Mouse (Mus musculus) midbrain, embryonic 16.5 days (tissue): ENCODE results near the gene Entpd1. TPM values are rescaled to one million over a fixed set of nuclear protein-coding genes. Genes with fewer than 3 reads are reported as not detected.
A peak's percentile ranks its signal among the peaks of the same experiment; 100 is the strongest.

ENCODE experiments used
- ATAC-seq: fragments of 200-750 bp; cut with Nextera tagmentation; 2 replicates; pipeline ENCODE4 v1.8.0; 2017; ENCODE audit warnings: moderate TSS enrichment
- H3K27ac ChIP-seq: fragments of 300-500 bp; sonication (generic); 2 replicates; pipeline ENCODE4 v1.5.1; 2014; ENCODE audit warnings: mild to moderate bottlenecking, low read length, mixed read lengths
- H3K27me3 ChIP-seq: fragments of 300-500 bp; sonication (generic); 2 replicates; pipeline ENCODE4 v1.6.1; 2014; ENCODE audit warnings: low read depth, low read length, mixed read lengths; ENCODE audit not compliant: control insufficient read depth, insufficient read depth
- H3K36me3 ChIP-seq: fragments of 300-500 bp; sonication (generic); 2 replicates; pipeline ENCODE4 v1.6.1; 2014; ENCODE audit warnings: mild to moderate bottlenecking, low read length, moderate library complexity, mixed read lengths; ENCODE audit not compliant: control insufficient read depth, insufficient read depth
- H3K4me1 ChIP-seq: fragments of 300-500 bp; sonication (generic); 2 replicates; pipeline ENCODE4 v1.6.1; 2014; ENCODE audit warnings: mild to moderate bottlenecking, low read length, mixed read lengths; ENCODE audit not compliant: control insufficient read depth, insufficient read depth
- H3K4me2 ChIP-seq: fragments of 300-500 bp; sonication (generic); 2 replicates; pipeline ENCODE4 v1.6.1; 2014; ENCODE audit warnings: mild to moderate bottlenecking, low read length, mixed read lengths
- H3K4me3 ChIP-seq: fragments of 300-500 bp; sonication (generic); 2 replicates; pipeline ENCODE4 v1.5.1; 2014; ENCODE audit warnings: low read depth, mild to moderate bottlenecking, low read length, moderate library complexity, mixed read lengths
- H3K9ac ChIP-seq: fragments of 300-500 bp; sonication (generic); 2 replicates; pipeline ENCODE4 v1.6.1; 2014; ENCODE audit warnings: low read depth, low read length, mixed read lengths
- H3K9me3 ChIP-seq: fragments of 300-500 bp; sonication (generic); replicated peaks from 2 replicates; pipeline ENCODE4 v1.6.1; 2014; ENCODE audit warnings: mild to moderate bottlenecking, low read length, mixed read lengths; ENCODE audit not compliant: control insufficient read depth, poor library complexity, severe bottlenecking
- WGBS: fragments of 180-500 bp; shearing (Covaris S2); extraction: QIAGEN DNeasy Blood & Tissue Kit; methylation state at CpG from one replicate; pipeline ENCODE4 v1.1.7; 2014; 5-methylcytosine and 5-hydroxymethylcytosine counted together
- polyA plus RNA-seq: library from polyadenylated mRNA; unstranded; fragments of >200 nt; fragmentation: Nextera tagmentation; extraction: Ambion mirVana; gene quantifications from 2 replicates; pipeline ENCODE4 v1.2.1, GENCODE M21; 2015

Entpd1 gene
- 8.2 and 8.6 TPM in 2 replicates for polyA plus RNA-seq

- WGBS: under 1% methylated on average over 45 of the region's 45 CpGs
- Histone ChIP-seq H3K4me1 (peaks cover 6% of the 10 kb centered on the region), H3K36me3 (peaks cover 17% of the 10 kb centered on the region), H3K9me3 (no peaks in the 10 kb centered on the region), H3K27me3 (no peaks in the 10 kb centered on the region), H3K4me2 (peak within 1 kb of the TSS; percentile 96), H3K9ac (peak within 1 kb of the TSS; percentile 81), H3K4me3 (peak within 1 kb of the TSS; percentile 86), H3K27ac (peak within 1 kb of the TSS; percentile 74)
- peak; percentile 100 for ATAC-seq
Measured at GRCm38 (mm10) chr19:40611830-40612506, at the start of gene Entpd1, which contains the start of gene Tctn3. Entpd1 (plus strand) TSS chr19:40612366. Tctn3 (minus strand) TSS chr19:40612233.

- Histone ChIP-seq H3K27ac (no peak overlapping the region), H3K4me1 (no peaks in the 10 kb centered on the region), H3K36me3 (peaks cover 49% of the 10 kb centered on the region), H3K4me3 (no peak overlapping the region), H3K27me3 (no peaks in the 10 kb centered on the region), H3K9ac (no peak overlapping the region), H3K4me2 (no peak overlapping the region), H3K9me3 (no peaks in the 10 kb centered on the region)
- no peak; the same call in 1 of the 2 replicates for ATAC-seq
- 86% methylated on average over 10 of the region's 10 CpGs for WGBS
Measured at GRCm38 (mm10) chr19:40563880-40564645, 48.1 kb upstream of the Entpd1 start.

- no peak overlapping the region for H3K9ac ChIP-seq
- H3K4me3 ChIP-seq: no peak overlapping the region
- no peaks in the 10 kb centered on the region for H3K27me3 ChIP-seq
- peaks cover 68% of the 10 kb centered on the region for H3K36me3 ChIP-seq
- WGBS: 96% methylated on average over 3 of the region's 3 CpGs
- H3K27ac ChIP-seq: no peak overlapping the region
- ATAC-seq: no peak
- no peak overlapping the region for H3K4me2 ChIP-seq
- H3K9me3 ChIP-seq: peaks cover 4% of the 10 kb centered on the region; the same call in 1 of the 2 replicates
- H3K4me1 ChIP-seq: no peaks in the 10 kb centered on the region
Measured at GRCm38 (mm10) chr19:40567616-40568015, 44.5 kb upstream of the Entpd1 start.

GRCm38 (mm10) chr19:40570726-40571125 is 41.4 kb upstream of the Entpd1 start:
- H3K27me3 ChIP-seq: no peaks in the 10 kb centered on the region
- no peaks in the 10 kb centered on the region for H3K4me1 ChIP-seq
- no peak overlapping the region for H3K4me2 ChIP-seq
- H3K27ac ChIP-seq: no peak overlapping the region
- WGBS: 95% methylated on average over 9 of the region's 9 CpGs
- no peak for ATAC-seq
- no peak overlapping the region for H3K9ac ChIP-seq
- peaks cover 73% of the 10 kb centered on the region for H3K36me3 ChIP-seq
- peaks cover 4% of the 10 kb centered on the region; the same call in 1 of the 2 replicates for H3K9me3 ChIP-seq
- no peak overlapping the region for H3K4me3 ChIP-seq

GRCm38 (mm10) chr19:40575438-40575837 is 36.7 kb upstream of the Entpd1 start:
- WGBS: 86% methylated on average over 5 of the region's 5 CpGs
- peaks cover 2% of the 10 kb centered on the region; the same call in 1 of the 2 replicates for H3K9me3 ChIP-seq
- H3K27ac ChIP-seq: no peak overlapping the region
- H3K9ac ChIP-seq: no peak overlapping the region
- H3K4me1 ChIP-seq: no peaks in the 10 kb centered on the region
- H3K4me3 ChIP-seq: no peak overlapping the region
- H3K27me3 ChIP-seq: no peaks in the 10 kb centered on the region
- no peak for ATAC-seq
- peaks cover 61% of the 10 kb centered on the region for H3K36me3 ChIP-seq
- H3K4me2 ChIP-seq: no peak overlapping the region

- Histone ChIP-seq H3K9me3 (no peaks in the 10 kb centered on the region), H3K4me2 (no peak overlapping the region), H3K27me3 (no peaks in the 10 kb centered on the region), H3K9ac (no peak overlapping the region), H3K4me3 (no peak overlapping the region), H3K27ac (no peak overlapping the region), H3K36me3 (peaks cover 33% of the 10 kb centered on the region), H3K4me1 (peaks cover 7% of the 10 kb centered on the region; the same call in 1 of the 2 replicates)
- no peak for ATAC-seq
- whole genome bisulfite sequencing: 81% methylated on average over 2 of the region's 2 CpGs
Measured at GRCm38 (mm10) chr19:40580902-40581301, 31.3 kb upstream of the Entpd1 start.

- Histone ChIP-seq H3K9me3 (no peaks in the 10 kb centered on the region), H3K27ac (no peak overlapping the region), H3K36me3 (peaks cover 26% of the 10 kb centered on the region), H3K9ac (no peak overlapping the region), H3K27me3 (no peaks in the 10 kb centered on the region), H3K4me2 (no peak overlapping the region), H3K4me1 (peaks cover 14% of the 10 kb centered on the region), H3K4me3 (no peak overlapping the region)
- 94% methylated on average over 5 of the region's 5 CpGs for WGBS
- ATAC-seq: no peak
Measured at GRCm38 (mm10) chr19:40581662-40582061, 30.5 kb upstream of the Entpd1 start.

GRCm38 (mm10) chr19:40586908-40587307 is 25.3 kb upstream of the Entpd1 start:
- WGBS: 58% methylated on average over 7 of the region's 7 CpGs
- Histone ChIP-seq H3K9ac (peak overlapping the region; percentile 80), H3K4me3 (peak overlapping the region; percentile 72), H3K4me1 (peaks cover 23% of the 10 kb centered on the region), H3K9me3 (no peaks in the 10 kb centered on the region), H3K27me3 (no peaks in the 10 kb centered on the region), H3K4me2 (peak overlapping the region; percentile 66), H3K27ac (no peak overlapping the region), H3K36me3 (peaks cover 8% of the 10 kb centered on the region)
- ATAC-seq: no peak
